Mouse (Mus musculus) right cerebral cortex, postnatal 14 days (tissue): ENCODE results near the gene Baiap3.

Experiments used
- DNase-seq: peaks from one replicate; pipeline ENCODE4 v3.0.0; 2022

The Baiap3 gene

GRCm38 (mm10) chr17:25256140-25256754 is at the start of gene Baiap3:
Baiap3 (minus strand) TSS chr17:25256364.
- DNase-seq = no peak

- no peak for DNase-seq
These were observed 41.9 kb upstream of the Baiap3 start, which contains the start of gene Prss34 for GRCm38 (mm10) chr17:25298094-25298493. Prss34 (plus strand) TSS chr17:25298394.

GRCm38 (mm10) chr17:25294111-25294510 is 37.9 kb upstream of the Baiap3 start:
- DNase-seq = no peak

GRCm38 (mm10) chr17:25293495-25293894 is 37.3 kb upstream of the Baiap3 start:
- DNase-seq = no peak

- DNase-seq = no peak
These were observed 34.2 kb upstream of the Baiap3 start for GRCm38 (mm10) chr17:25290411-25290810.

GRCm38 (mm10) chr17:25288842-25289241 is 32.7 kb upstream of the Baiap3 start:
- DNase-seq = peak; percentile 50

GRCm38 (mm10) chr17:25285033-25285432 is 28.9 kb upstream of the Baiap3 start:
- peak; percentile 47 for DNase-seq

- no peak for DNase-seq
These were observed 26.0 kb upstream of the Baiap3 start for GRCm38 (mm10) chr17:25282133-25282532.

- DNase-seq = no peak
These were observed 19.7 kb upstream of the Baiap3 start for GRCm38 (mm10) chr17:25275833-25276232.

DNA sequence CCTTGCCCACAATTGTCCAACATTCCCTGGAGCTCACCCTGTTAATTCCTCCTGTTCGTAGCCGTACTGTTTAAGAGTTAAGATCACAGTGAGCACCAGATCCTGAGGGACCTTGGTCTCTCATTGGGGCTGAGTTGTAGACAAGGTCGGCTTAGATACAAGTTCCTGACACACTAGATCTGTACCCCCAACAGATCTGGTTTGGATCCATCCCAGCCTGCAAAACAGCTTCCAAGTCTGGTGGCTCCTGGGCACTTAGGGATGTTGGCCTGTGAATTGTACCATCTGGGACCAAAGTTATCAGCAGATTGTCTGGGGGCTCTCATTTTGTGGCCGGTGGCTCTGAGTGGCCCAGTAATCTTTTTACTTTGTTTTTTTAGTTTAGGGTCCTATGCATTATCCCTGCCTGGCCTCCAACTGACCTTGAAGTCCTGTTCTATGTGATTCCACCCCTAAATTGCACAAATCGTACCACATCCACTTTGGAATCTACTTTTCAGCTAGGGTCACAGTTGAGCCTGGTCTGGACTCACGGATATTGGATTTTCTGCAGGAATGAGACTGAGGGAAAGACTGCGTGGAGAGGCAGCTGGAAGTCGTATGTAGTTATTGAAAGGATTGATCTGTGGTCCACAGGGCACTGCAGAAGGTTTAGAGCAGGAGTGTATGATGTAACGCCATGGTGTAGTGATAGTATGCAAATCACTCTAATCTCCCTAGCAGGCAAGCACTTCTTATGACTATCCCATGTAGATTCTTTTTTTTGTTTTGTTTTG is 18.6 kb upstream of the Baiap3 start, which contains the start of gene Ube2i:
TSS of gene Ube2i (minus strand) at position 52 of the 776 bp plus-strand sequence.
- DNase-seq = no peak

DNA sequence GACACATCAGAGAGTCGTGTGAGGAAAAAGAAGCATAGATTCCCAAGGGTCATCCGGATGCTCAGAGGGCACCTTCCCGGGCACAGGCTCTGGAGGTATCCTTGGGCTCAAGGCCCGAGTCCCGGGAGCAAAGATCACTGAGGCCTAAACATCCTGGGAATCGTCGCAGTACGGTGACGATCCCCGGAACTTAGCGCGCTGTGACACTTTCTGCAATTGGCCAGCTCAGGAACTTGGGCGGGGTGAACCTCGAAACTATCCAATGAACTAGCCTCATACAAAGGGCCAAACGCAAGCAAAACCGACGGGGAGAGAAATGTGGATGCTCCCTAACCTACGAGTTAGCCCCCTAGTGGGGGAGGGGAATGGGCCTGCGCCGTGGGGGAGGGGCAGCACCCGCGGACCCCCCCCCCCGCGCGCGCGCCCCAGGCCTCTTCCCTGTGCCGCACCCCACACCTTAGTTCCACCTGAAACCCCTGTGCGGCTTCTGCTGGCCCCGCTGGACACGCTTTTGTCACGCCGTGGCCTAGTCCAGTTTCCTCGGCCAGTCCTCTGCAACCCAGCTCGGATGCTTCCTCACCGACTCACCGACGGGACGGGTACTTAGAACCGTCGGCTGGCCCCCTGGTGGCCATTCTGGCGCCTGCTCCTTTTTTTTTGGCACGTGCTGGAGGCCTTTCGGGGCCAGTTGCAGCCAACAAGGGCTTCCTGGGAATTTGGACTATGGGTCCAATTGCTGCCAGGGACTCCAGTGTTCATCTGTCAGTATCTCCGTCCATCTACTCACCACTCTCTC is 17.7 kb upstream of the Baiap3 start:
- DNase-seq = peak; percentile 88

GRCm38 (mm10) chr17:25272951-25273705 is 17.0 kb upstream of the Baiap3 start:
- peak; percentile 81 for DNase-seq

- no peak for DNase-seq
These were observed 16.2 kb upstream of the Baiap3 start for GRCm38 (mm10) chr17:25272326-25272725.

DNA sequence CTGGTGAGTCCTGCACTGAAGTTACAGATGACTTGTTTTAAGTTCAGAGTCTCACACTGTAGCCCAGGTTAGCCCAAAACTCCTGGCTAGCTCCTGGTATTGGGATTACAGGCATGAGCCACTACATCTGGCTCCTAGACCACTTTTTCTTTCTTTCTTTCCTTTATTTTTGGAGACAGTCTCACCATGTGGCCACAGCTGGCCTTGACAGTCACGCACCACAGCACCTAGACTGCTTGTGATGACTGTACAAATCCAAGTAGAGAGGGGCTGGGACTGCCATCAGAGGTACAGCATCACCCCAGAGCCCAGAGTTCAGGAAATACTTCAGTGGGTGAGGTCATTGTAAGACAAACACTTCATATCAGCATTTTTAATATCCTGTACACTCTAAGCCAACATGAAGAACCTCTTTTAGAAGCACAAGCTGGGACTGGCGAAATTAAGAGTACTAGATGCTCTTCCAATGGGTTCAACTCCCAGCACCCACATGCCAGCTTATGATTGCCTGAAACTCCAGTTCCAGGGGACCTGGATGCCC is 14.7 kb upstream of the Baiap3 start:
- DNase-seq = no peak

GRCm38 (mm10) chr17:25264453-25264852 is 8.3 kb upstream of the Baiap3 start:
- DNase-seq = no peak

- DNase-seq = no peak
These were observed 1.7 kb upstream of the Baiap3 start for GRCm38 (mm10) chr17:25257804-25258261.

DNA sequence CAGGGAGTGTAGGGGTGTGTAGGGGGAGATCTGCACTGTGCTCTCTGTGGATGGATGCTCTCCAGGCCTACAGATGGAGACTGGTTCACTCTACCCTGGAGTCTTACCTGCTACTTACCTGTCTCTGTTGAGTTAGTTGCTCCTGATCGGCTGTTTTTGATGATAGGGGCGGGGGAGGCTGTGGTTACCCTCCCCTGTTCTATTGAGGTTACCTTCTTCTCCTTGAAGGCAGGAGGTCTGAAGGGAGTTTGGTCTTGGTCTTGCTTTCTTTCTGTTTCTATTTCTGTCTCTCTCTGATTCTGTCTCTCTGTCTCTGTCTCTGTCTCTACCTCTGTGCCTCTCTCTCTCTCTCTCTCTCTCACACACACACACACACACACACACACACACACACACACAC is 1.1 kb downstream of the Baiap3 start:
- no peak for DNase-seq

DNA sequence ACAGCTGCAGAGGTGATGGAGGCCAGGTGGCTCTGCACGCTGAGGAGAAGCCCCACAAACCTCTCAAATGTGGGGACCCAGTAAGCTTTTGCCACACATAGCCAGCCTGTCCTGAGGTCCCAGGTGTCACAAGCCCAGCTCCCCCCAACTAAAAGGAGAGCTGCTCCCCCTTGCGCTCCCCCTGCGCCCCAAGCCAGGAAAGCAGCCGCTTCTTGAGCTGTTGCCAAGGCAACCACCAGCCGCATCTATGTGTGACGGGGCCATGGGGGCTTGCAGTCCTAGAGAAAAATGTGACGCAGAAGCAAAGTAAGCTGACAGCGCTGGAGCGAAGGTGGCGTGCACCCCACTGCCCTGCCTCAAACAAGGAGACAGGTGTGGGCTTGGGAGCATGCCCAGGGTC is 2.4 kb downstream of the Baiap3 start:
- peak; percentile 60 for DNase-seq

- no peak for DNase-seq
These were observed 3.5 kb downstream of the Baiap3 start for GRCm38 (mm10) chr17:25252643-25253042.

DNA sequence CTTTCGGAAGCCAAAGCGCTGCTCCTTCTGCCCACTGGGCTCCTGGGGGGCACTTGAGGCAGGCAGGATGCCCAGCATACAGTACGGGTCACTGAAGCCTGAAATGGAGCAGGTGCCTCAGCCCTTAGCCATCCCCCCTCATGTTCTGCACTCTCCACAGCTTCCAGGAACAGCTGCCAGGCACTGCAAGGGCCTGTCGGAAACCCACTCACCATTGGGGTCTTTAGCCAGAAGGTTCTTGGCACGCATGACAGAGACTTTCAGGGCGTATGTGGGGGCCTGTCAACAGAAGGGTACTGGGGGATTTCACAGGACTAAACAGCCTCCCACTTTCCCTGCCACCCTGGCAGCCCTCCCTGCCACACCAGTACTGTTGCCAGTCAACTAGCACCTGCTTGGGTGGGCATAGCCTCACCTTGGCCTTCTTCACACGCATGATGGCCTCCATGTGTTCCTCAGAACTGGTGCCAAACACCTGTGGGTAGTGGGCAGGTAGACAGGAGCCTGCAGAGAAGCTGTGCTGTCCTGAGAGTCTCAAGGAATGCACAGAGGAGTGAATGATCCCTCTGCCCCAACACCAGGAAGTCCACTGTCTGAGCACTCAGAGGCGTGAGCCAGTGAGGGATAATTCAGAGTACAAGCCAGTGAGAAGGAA is 5.9 kb downstream of the Baiap3 start:
- no peak for DNase-seq

- DNase-seq = no peak
These were observed 8.0 kb downstream of the Baiap3 start for GRCm38 (mm10) chr17:25248033-25248750.
